Mouse (Mus musculus): ENCODE measurements around the gene Coasy. TPM values are rescaled to one million over a fixed set of nuclear protein-coding genes. Genes with fewer than 3 reads are reported as not detected.

The Coasy gene
- total RNA-seq, 2 experiments from 2014 or later = 26.8 to 32.2 TPM

- no peak for ATAC-seq (replicated peaks; ENCODE audit: poor library complexity, severe bottlenecking)
Measured at GRCm38 (mm10) chr11:101062165-101062884, 20.0 kb upstream of the Coasy start.

- 0 out of 2 replicates have a peak, but pooled peaks have one; percentile 13 for ATAC-seq (replicated peaks; ENCODE audit: poor library complexity, severe bottlenecking)
Measured at GRCm38 (mm10) chr11:101062971-101063675, 19.2 kb upstream of the Coasy start.

GRCm38 (mm10) chr11:101063676-101064327 is 18.6 kb upstream of the Coasy start:
- ATAC-seq (replicated peaks; ENCODE audit: poor library complexity, severe bottlenecking) = peak; percentile 76

- no peak for ATAC-seq (replicated peaks; ENCODE audit: poor library complexity, severe bottlenecking)
Measured at GRCm38 (mm10) chr11:101064462-101064861, 17.9 kb upstream of the Coasy start.

- no peak for ATAC-seq (replicated peaks; ENCODE audit: poor library complexity, severe bottlenecking)
Measured at GRCm38 (mm10) chr11:101065002-101065401, 17.4 kb upstream of the Coasy start.

GRCm38 (mm10) chr11:101066549-101067412 is 15.6 kb upstream of the Coasy start:
- ATAC-seq (replicated peaks; ENCODE audit: poor library complexity, severe bottlenecking) = peak; percentile 28; the same call in 1 of the 2 replicates

GRCm38 (mm10) chr11:101069391-101070188 is 12.8 kb upstream of the Coasy start, which contains the start of gene Naglu:
Gene Naglu (plus strand): TSS chr11:101070012.
- peak; percentile 85 for ATAC-seq (replicated peaks; ENCODE audit: poor library complexity, severe bottlenecking)

- no peak for ATAC-seq (replicated peaks; ENCODE audit: poor library complexity, severe bottlenecking)
Measured at GRCm38 (mm10) chr11:101070189-101070527, 12.2 kb upstream of the Coasy start.

GRCm38 (mm10) chr11:101070987-101071386 is 11.4 kb upstream of the Coasy start:
- no peak for ATAC-seq (replicated peaks; ENCODE audit: poor library complexity, severe bottlenecking)

GRCm38 (mm10) chr11:101071810-101072428 is 10.4 kb upstream of the Coasy start:
- no peak for ATAC-seq (replicated peaks; ENCODE audit: poor library complexity, severe bottlenecking)

- no peak for ATAC-seq (replicated peaks; ENCODE audit: poor library complexity, severe bottlenecking)
Measured at GRCm38 (mm10) chr11:101078121-101078520, 4.2 kb upstream of the Coasy start, which contains the start of gene Hsd17b1. Gene Hsd17b1 (plus strand): TSS chr11:101078411.

GRCm38 (mm10) chr11:101079746-101080145 is 2.6 kb upstream of the Coasy start:
- peak; percentile 35 for ATAC-seq (replicated peaks; ENCODE audit: poor library complexity, severe bottlenecking)

GRCm38 (mm10) chr11:101080421-101080820 is 1.9 kb upstream of the Coasy start:
- no peak for ATAC-seq (replicated peaks; ENCODE audit: poor library complexity, severe bottlenecking)

- no peak for ATAC-seq (replicated peaks; ENCODE audit: poor library complexity, severe bottlenecking)
Measured at GRCm38 (mm10) chr11:101081659-101082058, 706 bp upstream of the Coasy start.

- ATAC-seq (replicated peaks; ENCODE audit: poor library complexity, severe bottlenecking) = peak; percentile 35
Measured at GRCm38 (mm10) chr11:101083083-101083697, 825 bp downstream of the Coasy start.

- ATAC-seq (replicated peaks; ENCODE audit: poor library complexity, severe bottlenecking) = no peak
Measured at GRCm38 (mm10) chr11:101084246-101084645, 1.9 kb downstream of the Coasy start.

- ATAC-seq (replicated peaks; ENCODE audit: poor library complexity, severe bottlenecking) = no peak
Measured at GRCm38 (mm10) chr11:101084811-101085210, 2.4 kb downstream of the Coasy start.

- ATAC-seq (replicated peaks; ENCODE audit: poor library complexity, severe bottlenecking) = no peak
Measured at GRCm38 (mm10) chr11:101085617-101086322, 3.4 kb downstream of the Coasy start.

Measured in granulocyte monocyte progenitor cell, adult 5-6 weeks (primary cell).